Mouse (Mus musculus): ENCODE results near the gene Lrrc28. TPM values are rescaled to one million over a fixed set of nuclear protein-coding genes. Genes with fewer than 3 reads are reported as not detected.

Lrrc28 gene
- polyA plus RNA-seq, 1 experiment from 2014 or later = 20.9 TPM

DNA sequence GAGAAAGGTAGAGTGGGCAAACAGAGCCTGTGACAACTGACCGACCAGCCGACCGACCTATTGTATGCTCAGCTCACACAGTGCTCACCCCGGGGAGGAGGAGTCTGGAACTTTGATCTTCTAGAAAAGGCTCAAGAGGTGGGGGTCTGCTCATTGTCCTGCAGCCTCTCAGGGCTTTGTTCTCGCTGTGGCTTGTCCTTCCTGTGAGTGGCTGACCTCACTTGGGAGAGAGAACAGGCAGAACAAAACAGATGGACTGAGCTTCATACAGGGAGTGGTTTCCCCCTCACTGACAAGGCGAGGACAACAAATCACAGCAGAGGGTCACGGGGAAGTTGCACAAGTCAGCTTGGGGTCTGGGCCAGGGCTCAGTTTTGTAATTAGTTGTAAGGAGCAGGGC is 181.5 kb downstream of the Lrrc28 start:
- no peak overlapping the region for H3K9ac ChIP-seq (ENCODE audit: low read depth, low read length)
- H3K27ac ChIP-seq = peak overlapping the region; percentile 37
- H3K36me3 ChIP-seq (ENCODE audit: insufficient read depth, low read length) = no peaks in the 10 kb centered on the region
- H3K4me2 ChIP-seq (ENCODE audit: low read length) = no peak overlapping the region
- H3K4me1 ChIP-seq (replicated peaks; ENCODE audit: insufficient read depth, low read length) = peaks cover 25% of the 10 kb centered on the region; the same call in 1 of the 2 replicates
- H3K27me3 ChIP-seq (ENCODE audit: insufficient read depth, low read length) = no peaks in the 10 kb centered on the region
- ATAC-seq (replicated peaks; ENCODE audit: low FRiP score, low read depth) (no peak), DNase-seq (ENCODE audit: low spot score) (peak; percentile 74)
- H3K4me3 ChIP-seq (replicated peaks; ENCODE audit: low read depth, low read length) = no peak overlapping the region
- 24% methylated on average over 7 of the region's 7 CpGs for WGBS
- no peak for TF ChIP-seq CTCF (IDR thresholded peaks at IDR 0.05; ENCODE audit: low read depth)
- no peaks in the 10 kb centered on the region for H3K9me3 ChIP-seq (replicated peaks; ENCODE audit: low read length)

Other genes with a start within 250 kb of the Lrrc28 start
- gene Ttc23, start 2.1 kb upstream of the Lrrc28 start, polyA plus RNA-seq (2015; fragmentation: Nextera tagmentation; extraction: Ambion mirVana) = 25.5 and 25.6 TPM in 2 replicates
- 0.60 and 1.2 TPM in 2 replicates for gene Synm, start 114.5 kb upstream of the Lrrc28 start, polyA plus RNA-seq (2015; fragmentation: Nextera tagmentation; extraction: Ambion mirVana)

Data from kidney, postnatal 0 days (tissue).